ENCODE assay signal across 15 mouse cellular contexts in the genomic region with DNA sequence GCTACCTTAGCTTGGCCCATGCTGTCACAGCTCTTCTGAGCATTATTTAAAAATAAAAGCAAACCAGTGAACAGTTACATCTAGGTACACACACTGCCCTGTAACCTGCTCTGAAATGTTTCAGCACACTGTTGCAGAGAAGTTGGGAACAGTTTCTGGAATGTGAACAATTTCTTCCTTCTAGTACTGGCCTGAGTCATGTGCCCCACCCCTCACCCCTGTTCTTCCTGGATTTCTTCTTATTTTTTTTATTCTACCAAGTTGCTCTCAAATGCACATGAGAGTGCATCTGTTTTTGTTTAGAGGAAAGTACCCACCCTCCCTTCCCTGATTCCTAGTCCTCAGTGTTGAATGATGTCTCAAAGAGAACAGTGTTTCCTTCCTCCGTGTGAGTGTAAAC.
A peak's percentile ranks its signal among the peaks of the same experiment; 100 is the strongest.
DNase-seq lines count a peak whose midpoint lies in the region; ATAC-seq and TF ChIP-seq lines count a peak whose summit lies in the region.
"Had no signal": no experiment of that assay in that cellular context is flagged by ENCODE, and none has a peak within 500 bp of the region (broad histone marks: within the 10 kb centered on the region; RNA-seq: fewer than 3 reads in every experiment).

No protein-coding gene starts in this region.

- no peaks in the 10 kb centered on the region for H3K27me3 ChIP-seq in kidney, adult 2 months (replicated peaks; ENCODE audit: control insufficient read depth, insufficient read depth, low read length)
- H3K27me3 ChIP-seq in embryonic facial prominence, embryonic 11.5 days (ENCODE audit: control insufficient read depth, insufficient read depth, low read length): no peaks in the 10 kb centered on the region
- H3K27me3 ChIP-seq in stomach, postnatal 0 days (ENCODE audit: control insufficient read depth, insufficient read depth, low read length): no peaks in the 10 kb centered on the region

- H3K9ac ChIP-seq in embryonic facial prominence, embryonic 11.5 days (replicated peaks; ENCODE audit: low read length): no peak overlapping the region
- H3K9ac ChIP-seq in stomach, postnatal 0 days (ENCODE audit: low read length): no peak overlapping the region

- no peak overlapping the region for H3K4me3 ChIP-seq in kidney, adult 2 months (ENCODE audit: insufficient read depth, low read depth, low read length)
- no peak overlapping the region for H3K4me3 ChIP-seq in embryonic facial prominence, embryonic 11.5 days (ENCODE audit: low read depth, low read length)
- H3K4me3 ChIP-seq in stomach, postnatal 0 days (ENCODE audit: low read depth, low read length): no peak overlapping the region
- no peak overlapping the region for H3K4me3 ChIP-seq in left cerebral cortex, adult 2 months

- H3K9me3 ChIP-seq in embryonic facial prominence, embryonic 11.5 days (replicated peaks; ENCODE audit: control insufficient read depth, low read length): no peaks in the 10 kb centered on the region
- no peaks in the 10 kb centered on the region for H3K9me3 ChIP-seq in stomach, postnatal 0 days (ENCODE audit: control insufficient read depth, low read length)

- H3K27ac ChIP-seq in kidney, adult 2 months (ENCODE audit: insufficient read depth, low read depth, low read length): peak overlapping the region; percentile 38; the same call in 1 of the 2 replicates
- no peak overlapping the region for H3K27ac ChIP-seq in embryonic facial prominence, embryonic 11.5 days (replicated peaks; ENCODE audit: low read depth, low read length)
- H3K27ac ChIP-seq in stomach, postnatal 0 days (replicated peaks): no peak overlapping the region
- H3K27ac ChIP-seq in left cerebral cortex, adult 2 months: no peak overlapping the region

- no peak overlapping the region for H3K4me2 ChIP-seq in embryonic facial prominence, embryonic 11.5 days (ENCODE audit: low read depth, low read length)
- H3K4me2 ChIP-seq in stomach, postnatal 0 days (replicated peaks; ENCODE audit: low read depth): no peak overlapping the region
- H3K4me2 ChIP-seq: heart, embryonic 11.5 days had no signal

- H3K4me1 ChIP-seq in kidney, adult 2 months (ENCODE audit: control insufficient read depth, insufficient read depth, low read length): peaks cover 8% of the 10 kb centered on the region; the same call in 1 of the 2 replicates
- no peaks in the 10 kb centered on the region for H3K4me1 ChIP-seq in embryonic facial prominence, embryonic 11.5 days (ENCODE audit: control insufficient read depth, insufficient read depth, low read length)
- no peaks in the 10 kb centered on the region for H3K4me1 ChIP-seq in stomach, postnatal 0 days (replicated peaks; ENCODE audit: control insufficient read depth, insufficient read depth)

- H3K36me3 ChIP-seq in kidney, adult 2 months (ENCODE audit: control insufficient read depth, insufficient read depth, low read length): no peaks in the 10 kb centered on the region
- no peaks in the 10 kb centered on the region for H3K36me3 ChIP-seq in embryonic facial prominence, embryonic 11.5 days (replicated peaks; ENCODE audit: control insufficient read depth, insufficient read depth, low read depth, low read length)
- H3K36me3 ChIP-seq in stomach, postnatal 0 days (ENCODE audit: control insufficient read depth, insufficient read depth, low read length): no peaks in the 10 kb centered on the region

- peak; percentile 35 for DNase-seq in kidney, adult 2 months
- no peak for DNase-seq in kidney, adult 9 months
- peak; percentile 57 for DNase-seq in embryonic facial prominence, embryonic 11.5 days (ENCODE audit: low spot score)
- DNase-seq in kidney, postnatal 14 days: peak; percentile 23
- DNase-seq in stomach, postnatal 0 days (ENCODE audit: low spot score): peak; percentile 14
- no peak for DNase-seq in left cerebral cortex, adult 2 months (ENCODE audit: extremely low spot score in 1 of 2, low spot score in 2 of 2)
- DNase-seq in cerebellum, postnatal 36 days: no peak
- DNase-seq: adrenal gland, postnatal 25 days; cerebellum, adult 9-11 months; liver; lung, postnatal 4 days; right cerebral cortex, postnatal 14 days had no signal

- 20% methylated on average over 1 of the region's 1 CpGs for WGBS in kidney, adult 2 months
- WGBS in embryonic facial prominence, embryonic 11.5 days: 21% methylated on average over 1 of the region's 1 CpGs
- 6% methylated on average over 1 of the region's 1 CpGs for WGBS in stomach, postnatal 0 days

- TF ChIP-seq POLR2A in kidney, adult 2 months (IDR thresholded peaks at IDR 0.05; ENCODE audit: low read depth, low read length): no peak

- no peak for TF ChIP-seq CTCF in kidney, adult 2 months (conservative IDR thresholded peaks at IDR 0.05; ENCODE audit: insufficient read depth, insufficient read length, low read depth, low read length)
- TF ChIP-seq CTCF in stomach, postnatal 0 days (IDR thresholded peaks at IDR 0.05; ENCODE audit: low read depth): no peak
- no peak for TF ChIP-seq CTCF in left cerebral cortex, adult 2 months (IDR thresholded peaks at IDR 0.05)

- no peak for TF ChIP-seq EP300 in stomach, postnatal 0 days (optimal IDR thresholded peaks at IDR 0.05)

- intact Hi-C loops in left cerebral cortex, adult 2 months (cut with DNase I): no loop called here

- no peak for ATAC-seq in embryonic facial prominence, embryonic 11.5 days (replicated peaks; ENCODE audit: insufficient number of reproducible peaks, low FRiP score, low TSS enrichment, low read depth)
- no peak for ATAC-seq in stomach, postnatal 0 days (ENCODE audit: low FRiP score, low TSS enrichment)
- no peak for ATAC-seq in activated CD4-positive, CD25-positive, alpha-beta regulatory T cell, adult 4 months
- ATAC-seq: forebrain, embryonic 16.5 days had no signal

Comparison
In these comparisons a context has a peak if more than half of its experiments do, and no peak if none do; other contexts are left out.
1. DNase-seq: peak in kidney, adult 2 months (single experiment), embryonic facial prominence, embryonic 11.5 days (single experiment), kidney, postnatal 14 days (single experiment) and stomach, postnatal 0 days (single experiment); none in kidney, adult 9 months (single experiment), left cerebral cortex, adult 2 months (0 of 2) and cerebellum, postnatal 36 days (0 of 2).